Mouse (Mus musculus): ENCODE results near the gene Tbx5.

DNA sequence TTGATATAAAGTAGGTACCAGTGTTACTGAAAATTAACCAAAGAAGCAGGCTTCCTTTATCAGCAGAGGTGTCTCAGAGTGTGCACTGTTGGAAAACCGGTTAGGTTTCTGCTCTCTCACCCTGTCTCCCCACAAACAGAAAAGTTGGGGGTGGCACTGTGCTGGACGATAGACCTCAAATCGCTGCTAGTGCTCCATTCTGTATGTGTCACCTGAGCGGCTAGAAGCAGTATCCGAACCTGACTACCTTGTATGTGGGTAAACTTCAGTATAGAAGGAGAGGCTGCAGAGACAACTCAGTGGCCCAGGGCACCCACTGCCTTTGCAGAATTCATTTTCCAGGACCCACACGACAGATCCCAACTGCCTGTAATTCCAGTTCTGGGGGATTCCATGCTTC is 23.8 kb upstream of the Tbx5 start:
- TF ChIP-seq E2F4 (IDR thresholded peaks at IDR 0.05; ENCODE audit: borderline replicate concordance, low read depth, low read length): no peak
- no peak for TF ChIP-seq POLR2A (IDR thresholded peaks at IDR 0.05; ENCODE audit: control insufficient read depth in 1 of 2, insufficient read depth in 1 of 2, low read depth in 1 of 2, low read length in 2 of 2, poor library complexity in 1 of 2)
- TF ChIP-seq EP300 (IDR thresholded peaks at IDR 0.05; ENCODE audit: low read depth in 1 of 2, low read length in 2 of 2): no peak
- no peak for TF ChIP-seq CTCF (IDR thresholded peaks at IDR 0.05 in 2 of 3, conservative IDR thresholded peaks at IDR 0.05 in 1 of 3; ENCODE audit: control insufficient read depth in 1 of 3, insufficient read depth in 1 of 3, low read depth in 2 of 3, low read length in 3 of 3, poor library complexity in 1 of 3, severe bottlenecking in 1 of 3)
- no peak for TF ChIP-seq POLR2AphosphoS5 (IDR thresholded peaks at IDR 0.05; ENCODE audit: borderline replicate concordance, low read depth, low read length)
